Mouse (Mus musculus): ENCODE data around the gene Lrrc9.
A peak's percentile ranks its signal among the peaks of the same experiment; 100 is the strongest.

Lrrc9 gene

DNA sequence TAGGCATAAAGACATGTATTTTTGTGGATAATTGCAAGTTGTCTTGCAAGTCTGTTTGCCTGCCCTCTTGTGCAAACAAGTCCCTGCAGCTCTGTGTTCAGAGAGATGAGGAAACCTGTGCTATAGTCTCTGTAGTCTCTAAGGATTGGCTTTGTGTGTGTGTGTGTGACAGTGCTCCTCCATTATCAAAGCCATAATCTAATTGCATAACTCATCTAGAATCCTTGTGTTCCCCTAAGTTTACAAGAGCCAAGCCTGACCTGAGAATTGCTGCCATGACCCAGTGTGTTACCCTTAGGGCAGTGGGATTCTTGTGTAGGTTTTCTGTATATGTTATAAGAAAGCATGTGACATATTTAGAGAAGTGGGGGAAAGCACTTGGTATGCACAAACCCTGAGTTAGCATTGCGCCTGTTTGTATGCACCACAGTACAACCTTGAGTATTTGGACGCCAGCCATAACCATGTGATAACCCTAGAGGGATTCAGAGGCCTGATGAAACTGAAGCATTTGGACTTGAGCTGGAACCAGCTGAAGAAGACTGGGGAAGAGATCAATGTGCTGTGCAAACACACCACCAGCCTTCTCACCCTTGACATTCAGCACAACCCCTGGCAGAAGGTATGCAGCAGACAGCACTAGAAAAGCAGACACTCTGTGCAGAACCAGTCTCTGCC lies 35.2 kb downstream of the Lrrc9 start:
- DNase-seq: peak; percentile 49

DNA sequence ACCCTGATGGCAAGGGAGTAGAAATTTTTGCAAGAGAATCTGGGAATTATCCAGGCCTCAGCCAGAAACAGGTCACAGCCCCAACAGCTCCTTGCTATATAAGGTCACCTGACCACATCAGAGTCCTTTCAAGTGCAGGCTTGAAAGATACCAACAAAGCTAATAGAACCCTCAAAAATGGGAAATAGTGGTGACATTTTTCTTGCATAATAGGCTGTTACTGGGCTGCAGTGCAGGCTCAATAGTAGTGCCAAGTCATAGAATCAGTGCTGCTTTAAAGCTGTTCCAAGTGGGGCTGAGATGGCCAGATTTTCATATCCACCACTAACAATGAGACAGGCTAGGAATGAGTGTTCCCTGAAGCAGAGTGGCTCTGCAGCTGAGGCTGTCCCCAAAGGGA lies 40.6 kb downstream of the Lrrc9 start:
- DNase-seq: no peak

DNA sequence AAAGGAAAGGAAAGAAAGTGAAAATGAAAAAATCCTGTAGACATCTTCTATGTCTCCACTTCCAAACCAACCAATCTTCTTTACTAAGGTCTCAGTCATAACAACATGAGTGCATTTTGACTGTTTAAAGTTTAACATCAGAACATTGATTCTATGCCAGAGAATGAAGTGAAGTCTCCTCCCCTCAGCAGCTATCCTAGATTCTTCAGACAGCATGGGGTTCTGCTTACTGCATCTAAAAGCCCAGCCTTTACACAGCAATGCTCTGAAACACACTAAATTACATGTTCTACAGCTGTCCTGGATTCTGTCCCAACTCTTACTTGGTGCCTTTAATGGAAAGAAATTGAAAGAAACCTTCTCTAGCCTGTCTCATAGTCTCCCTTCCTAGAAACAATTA lies 43.2 kb downstream of the Lrrc9 start:
- DNase-seq: no peak

DNA sequence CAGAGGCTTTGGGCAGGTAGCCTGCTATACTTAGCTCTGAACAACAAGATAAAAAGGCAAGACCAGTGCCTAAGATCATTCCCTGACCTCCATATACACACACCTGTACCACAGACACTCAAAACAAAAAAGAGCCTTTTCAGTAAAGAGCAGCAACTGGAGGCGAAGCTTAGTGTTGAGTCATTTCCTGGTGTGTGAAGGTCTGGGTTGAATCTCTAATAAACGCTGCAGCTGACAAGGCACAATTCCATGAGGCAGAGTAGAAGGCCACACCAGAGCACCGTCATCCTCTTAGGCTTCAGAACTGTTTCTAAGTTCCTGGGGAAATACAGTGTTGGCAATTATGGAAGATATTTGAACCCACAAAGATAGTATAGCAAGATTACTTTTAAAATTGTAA lies 45.8 kb downstream of the Lrrc9 start:
- DNase-seq: no peak

DNA sequence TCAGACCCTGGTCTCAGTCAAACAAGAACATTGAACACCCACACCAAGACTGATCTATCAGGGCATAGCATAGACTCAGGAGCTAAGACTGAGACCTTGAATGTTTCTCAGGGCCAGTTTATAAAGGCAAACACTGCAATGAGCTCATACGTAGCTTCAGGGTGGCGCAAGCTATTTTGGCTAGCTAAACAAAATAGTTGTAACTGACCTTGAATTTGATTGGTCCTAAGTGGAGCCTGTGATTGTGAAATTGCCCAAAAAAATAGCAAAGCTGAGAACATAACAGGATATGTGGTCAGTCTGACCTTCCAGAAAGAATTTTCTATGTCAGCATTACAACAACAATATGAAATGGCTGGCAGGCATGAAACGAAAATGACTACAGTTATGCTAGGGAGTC lies 48.3 kb downstream of the Lrrc9 start:
- no peak for DNase-seq

DNA sequence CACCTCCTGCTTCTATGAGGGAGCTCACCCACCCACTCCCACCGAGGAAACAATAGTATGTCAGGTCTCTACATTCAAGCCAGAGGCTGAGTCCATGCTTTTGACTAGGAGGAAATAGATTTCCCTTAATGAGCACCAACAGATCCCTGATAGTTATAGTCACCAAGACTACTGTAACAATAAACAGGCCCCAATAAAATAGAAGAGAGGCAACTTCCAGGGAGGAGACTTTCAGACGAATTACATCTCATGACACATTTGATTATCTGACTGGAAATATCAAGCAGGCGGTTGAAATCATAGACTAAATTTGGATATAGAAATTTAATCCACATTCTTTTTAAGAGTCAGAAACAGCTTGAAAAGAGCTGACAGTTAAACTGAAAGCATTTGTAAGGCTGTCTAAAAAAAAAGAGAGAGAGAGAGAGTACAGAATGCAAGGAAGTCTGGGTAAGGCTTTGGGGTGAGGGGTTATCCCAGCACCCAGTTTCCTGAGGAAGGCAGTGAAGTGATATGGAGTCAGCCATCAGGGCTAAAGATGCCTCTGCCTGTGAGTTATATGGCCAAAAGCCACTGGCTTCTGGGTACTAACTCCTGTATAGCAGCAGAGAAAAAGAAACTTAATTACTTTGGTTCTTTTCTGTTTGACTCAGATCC lies 49.5 kb downstream of the Lrrc9 start:
- DNase-seq: no peak

DNA sequence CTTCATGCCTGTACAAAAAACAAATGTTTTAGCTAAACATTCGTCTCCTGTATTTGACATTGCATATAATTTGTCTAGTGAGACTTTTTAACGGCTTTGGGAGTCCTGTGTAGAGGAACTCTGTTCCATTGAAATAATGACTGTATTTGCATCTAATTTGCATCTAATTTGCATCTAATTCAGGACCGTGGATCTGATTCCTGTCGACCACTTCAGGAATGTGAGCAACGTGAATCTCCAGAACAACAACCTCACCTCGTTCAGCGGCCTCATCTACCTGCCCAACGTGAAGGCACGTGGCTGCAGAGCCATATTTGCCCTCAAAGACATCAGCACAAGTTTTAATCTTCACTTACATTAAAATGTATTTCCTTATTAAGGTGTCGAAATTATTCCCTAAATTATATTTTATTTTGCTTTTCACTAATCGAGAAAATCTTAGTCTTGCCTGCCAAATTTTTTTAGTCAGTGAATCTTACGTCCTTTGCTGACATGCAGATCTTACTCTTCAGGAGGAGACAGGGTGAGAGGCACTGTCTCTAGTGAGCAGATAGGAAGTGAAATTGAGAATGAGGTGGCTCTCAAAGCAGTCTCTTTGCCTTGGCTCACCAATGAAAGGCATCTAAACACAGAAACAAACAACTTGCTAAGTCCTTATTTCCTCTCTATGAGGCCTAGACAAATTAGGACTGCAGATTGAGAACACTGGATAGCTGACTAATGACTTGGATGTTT lies 55.4 kb downstream of the Lrrc9 start:
- DNase-seq: no peak

DNA sequence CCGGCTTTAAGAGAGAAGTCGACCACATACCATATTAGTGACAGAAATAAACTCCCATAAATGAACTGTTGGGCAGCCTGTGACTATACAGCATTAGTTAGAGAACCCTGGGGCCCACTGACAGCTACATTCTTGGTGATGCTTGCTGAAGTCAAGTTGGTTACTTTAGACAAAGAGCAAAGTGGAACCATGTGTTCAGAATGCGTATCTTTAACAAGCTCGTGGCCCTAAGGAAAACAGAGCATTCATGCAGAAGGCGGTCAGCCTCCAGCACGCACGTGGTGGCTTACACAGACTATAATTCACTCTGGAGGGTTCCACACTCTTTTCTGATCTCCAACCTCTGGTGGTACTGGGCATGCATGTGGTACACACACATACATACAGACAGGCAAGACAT lies 67.9 kb downstream of the Lrrc9 start:
- no peak for DNase-seq

DNA sequence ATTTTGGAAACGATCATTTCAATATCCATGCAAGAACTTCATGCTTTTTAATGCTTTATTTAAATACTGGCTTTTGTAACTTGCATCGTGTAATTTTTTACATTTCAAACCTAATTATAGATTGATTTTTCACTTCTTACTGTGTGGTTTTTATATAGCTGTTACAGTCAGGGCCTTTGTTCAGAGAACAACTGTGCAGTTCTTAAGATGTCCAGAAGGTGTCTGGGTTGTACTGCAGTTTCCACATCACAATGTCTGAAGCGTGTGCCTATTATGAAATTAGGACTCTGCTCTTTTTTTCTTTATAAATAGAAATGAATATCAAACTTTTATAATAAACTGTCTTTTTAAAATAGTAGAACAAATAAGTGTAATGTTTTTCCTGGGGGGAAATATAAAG lies 73.8 kb downstream of the Lrrc9 start:
- DNase-seq: peak; percentile 59 to 78

DNA sequence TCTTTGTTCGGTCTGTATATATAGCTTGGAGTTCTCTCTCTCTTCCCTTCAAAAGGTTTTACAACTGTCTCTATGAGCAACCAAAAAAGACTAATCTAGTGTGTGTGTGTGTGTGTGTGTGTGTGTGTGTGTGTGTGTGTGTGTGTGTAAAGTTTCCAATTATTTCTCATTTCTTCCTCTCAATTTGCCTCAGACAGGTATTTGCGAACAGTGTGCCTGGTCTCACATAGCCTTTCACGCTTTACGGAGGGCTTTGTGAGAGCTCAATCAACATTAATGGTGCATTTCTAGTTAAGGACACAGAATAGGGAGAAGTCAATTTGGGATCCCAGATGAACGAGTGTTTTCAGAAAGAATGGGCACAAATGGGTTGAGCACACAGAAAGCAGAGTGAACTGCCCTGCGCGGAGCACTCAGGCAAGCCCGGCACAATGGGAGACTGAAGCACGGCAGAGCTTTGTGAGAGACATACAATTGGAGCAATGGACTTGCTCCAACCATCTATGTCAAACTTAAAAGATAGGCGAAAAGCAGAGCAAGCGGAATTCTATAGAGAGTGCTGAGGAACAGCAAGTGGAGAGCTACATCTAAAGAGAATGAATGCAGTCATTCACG lies 76.6 kb downstream of the Lrrc9 start:
- no peak for DNase-seq

DNA sequence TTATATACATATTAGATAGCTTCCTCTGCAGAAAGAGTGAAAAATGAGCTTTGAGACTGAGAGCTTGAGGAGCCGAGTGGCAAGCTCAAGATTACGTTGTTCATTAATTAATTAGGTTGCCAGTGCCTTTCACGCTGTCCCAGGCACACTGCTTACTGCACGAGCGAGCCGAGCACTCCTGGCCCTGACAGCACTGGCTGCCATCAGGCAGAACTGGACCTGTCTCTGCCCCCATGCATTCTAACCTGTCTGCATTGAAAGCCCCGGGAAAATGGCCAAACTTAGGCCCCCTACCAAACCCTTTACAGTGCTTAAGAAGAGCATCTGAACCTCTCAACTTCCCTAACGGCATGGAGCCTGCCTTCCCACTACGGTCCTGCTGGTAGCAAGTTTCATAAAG lies 77.7 kb downstream of the Lrrc9 start:
- DNase-seq: peak in 1 of 2 experiments; percentile 34

DNA sequence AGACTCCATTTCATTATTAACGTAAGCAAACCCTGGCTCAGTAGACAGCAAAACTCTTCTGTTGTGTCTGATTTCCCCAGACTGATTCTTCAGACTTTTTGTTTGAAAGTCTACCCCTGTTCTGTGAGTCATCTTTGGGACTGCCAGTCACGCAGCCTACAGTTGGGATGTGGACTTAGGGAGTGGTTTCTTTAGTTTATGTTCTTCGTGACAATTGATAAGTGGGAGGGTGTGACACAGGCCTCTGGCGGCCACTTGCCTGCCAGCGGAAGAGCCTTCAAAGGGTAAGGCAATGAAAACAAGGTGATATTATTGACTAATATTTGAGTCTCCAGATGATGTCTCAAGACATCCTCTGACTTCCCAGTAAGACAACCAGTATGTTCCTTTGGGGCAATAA lies 78.2 kb downstream of the Lrrc9 start:
- no peak for DNase-seq

DNA sequence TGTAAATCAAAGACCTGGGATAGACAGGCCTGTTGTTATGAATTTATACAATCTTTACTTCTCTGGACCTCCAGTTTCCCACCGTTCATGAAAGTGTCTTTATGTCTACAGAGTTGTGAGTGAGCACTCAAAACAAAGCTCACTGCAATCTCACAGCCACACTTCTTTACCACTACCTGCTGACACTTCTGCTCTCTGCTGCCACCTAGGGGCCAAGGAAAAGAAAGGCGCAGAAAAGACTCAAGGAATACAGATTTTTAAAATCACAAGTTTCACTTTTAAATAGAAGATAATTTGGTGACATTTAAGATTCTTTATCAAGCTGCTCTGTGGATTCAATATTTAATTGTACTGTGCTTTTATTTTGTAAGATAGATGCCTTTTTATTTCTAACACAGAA lies 79.0 kb downstream of the Lrrc9 start:
- DNase-seq: peak; percentile 85

DNA sequence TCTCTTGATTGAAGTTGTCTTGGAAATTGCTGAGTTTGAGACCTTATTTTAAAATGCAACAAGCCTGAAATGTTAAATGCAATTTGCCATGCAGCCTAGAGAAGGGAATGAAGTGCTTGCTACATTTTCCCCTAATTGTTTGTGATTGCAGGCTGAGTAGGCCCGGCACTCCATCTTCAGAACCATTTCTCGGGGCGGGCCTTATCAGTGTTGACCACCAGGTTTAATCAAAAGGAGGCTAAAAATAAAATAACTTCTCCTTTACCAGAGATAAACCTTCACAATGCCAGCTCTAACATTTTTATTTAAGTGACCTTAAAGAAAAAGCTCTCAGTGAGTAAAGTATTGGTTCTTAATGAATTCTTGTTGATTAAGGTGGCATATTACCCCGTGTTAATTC lies 83.9 kb downstream of the Lrrc9 start:
- DNase-seq: no peak

DNA sequence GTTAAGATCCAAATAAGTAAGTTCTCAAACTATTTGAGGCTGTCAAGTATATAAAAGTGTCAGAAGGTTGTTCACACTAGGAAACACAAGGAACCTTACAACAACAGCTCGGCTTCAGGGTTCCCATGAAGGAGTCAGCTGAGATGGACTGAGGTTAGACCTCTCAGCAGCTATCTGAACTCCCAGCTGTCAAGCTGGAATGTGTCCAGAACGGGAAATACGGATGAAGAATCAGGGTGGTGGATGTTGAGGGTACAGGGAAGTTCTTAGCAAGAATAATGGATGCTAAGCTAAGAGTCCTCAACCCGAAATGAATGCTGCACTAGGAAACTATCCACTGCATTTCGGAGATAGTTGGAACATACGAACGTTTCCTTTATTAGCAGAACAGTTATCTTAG lies 90.6 kb downstream of the Lrrc9 start:
- peak; percentile 40 to 50 for DNase-seq

DNA sequence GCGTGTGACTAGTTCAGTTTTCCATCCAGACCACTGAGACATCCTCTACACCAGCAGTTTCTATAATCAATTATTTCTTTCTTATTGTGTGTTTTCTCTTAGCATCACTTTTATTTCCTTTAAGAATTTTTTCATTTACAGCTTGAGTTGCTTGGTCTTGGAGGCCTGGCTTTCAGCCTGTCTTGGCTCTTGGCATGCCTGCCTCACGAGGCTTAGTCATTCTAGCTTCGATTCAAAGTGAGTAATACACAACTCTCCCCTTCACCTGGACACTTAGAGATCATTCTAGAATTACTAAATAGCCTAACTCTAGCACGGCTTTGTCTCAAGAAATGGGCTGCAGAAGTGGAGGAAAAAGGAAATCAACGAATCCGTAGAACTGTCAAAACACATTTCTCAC lies 92.3 kb downstream of the Lrrc9 start:
- DNase-seq: no peak

DNA sequence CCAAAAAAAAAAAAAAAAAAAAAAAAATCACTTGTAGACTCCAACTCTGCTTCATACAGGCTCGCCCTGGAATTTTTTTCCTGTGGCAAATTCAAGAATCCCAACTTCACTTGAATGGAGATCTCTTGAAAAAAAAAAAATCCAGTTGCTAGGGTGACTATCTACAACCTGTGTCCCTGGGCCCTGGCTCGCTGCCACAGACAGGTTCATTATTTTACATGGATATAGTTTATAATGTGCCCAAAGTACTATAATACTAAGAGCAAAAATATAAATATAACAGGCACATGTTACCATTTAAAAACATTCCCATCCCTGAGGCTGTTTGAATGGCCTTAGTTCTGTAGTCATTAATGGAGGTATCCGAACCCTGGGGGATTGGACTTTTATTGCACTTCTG lies 93.9 kb downstream of the Lrrc9 start:
- peak; percentile 44 to 45 for DNase-seq

DNA sequence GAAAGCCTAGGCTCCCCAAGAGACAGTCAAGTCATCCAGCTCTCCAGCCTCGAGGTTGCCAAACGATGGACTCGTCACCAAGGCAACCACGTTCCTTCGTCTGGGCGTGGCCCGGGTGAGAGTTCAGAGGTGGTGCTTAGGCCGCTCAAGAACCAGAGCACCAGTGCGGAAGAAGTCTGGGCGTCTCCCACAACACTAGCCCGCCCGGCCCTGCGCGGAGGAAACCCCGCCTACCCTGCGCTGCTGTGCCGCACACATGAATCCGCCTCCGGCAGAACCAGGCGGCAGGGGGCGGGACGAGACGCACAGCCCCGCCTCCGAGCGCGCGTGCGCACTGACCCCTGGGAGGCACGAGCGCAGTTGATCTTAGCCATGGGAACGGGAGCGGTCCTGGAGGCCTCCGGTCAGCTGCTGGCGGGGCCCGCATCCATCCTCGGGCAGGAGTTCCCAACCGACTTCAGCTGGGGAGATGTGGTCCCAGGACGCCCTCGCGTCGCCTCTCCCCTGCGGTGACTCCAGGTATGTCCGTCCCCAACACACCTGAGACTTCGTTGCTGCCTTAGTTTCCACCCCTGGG lies 94.4 kb downstream of the Lrrc9 start, which contains the start of gene Pcnx4:
Gene Pcnx4, plus strand, starts transcription at position 363 of the 577 bp plus-strand sequence.
- DNase-seq: peak; percentile 97 to 99

DNA sequence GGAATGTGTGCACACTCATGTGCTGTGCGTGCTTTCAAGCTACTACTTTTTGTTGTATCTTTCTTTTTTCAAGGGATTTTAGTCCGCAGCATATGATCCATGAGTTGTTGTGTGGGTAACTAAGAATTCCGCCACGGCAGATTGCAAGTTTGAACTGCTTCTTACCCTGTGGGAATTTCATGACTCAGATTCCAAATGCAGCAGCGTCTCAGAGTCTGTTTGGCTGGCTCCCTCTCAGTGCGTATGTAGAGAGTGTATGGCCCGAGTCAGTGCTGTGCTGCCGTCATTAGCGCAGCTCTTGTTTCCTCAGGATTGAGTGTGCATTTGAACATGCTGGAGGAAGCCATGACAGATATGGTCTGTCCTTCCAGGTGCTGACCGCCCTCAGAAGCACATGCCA lies 96.9 kb downstream of the Lrrc9 start:
- DNase-seq: no peak

DNA sequence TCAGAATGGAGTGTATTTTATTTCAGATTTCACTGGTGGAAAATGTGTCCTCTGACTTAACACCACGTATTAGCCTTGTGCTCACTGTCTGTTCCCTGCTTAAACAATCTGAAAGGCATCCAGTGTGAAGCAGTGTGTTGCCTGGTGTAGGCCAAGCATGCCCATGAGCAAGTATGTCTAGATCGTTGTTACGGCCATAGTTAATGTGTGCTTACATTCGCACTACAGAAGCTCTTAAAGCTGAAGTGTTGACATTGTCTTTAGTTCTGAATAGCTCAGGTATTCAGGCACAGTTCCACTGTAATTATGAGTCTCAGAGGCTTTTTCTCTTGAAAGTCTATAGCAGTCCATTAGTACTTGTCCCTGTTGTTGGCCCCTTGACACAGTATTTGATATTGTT lies 112.7 kb downstream of the Lrrc9 start:
- no peak for DNase-seq

DNA sequence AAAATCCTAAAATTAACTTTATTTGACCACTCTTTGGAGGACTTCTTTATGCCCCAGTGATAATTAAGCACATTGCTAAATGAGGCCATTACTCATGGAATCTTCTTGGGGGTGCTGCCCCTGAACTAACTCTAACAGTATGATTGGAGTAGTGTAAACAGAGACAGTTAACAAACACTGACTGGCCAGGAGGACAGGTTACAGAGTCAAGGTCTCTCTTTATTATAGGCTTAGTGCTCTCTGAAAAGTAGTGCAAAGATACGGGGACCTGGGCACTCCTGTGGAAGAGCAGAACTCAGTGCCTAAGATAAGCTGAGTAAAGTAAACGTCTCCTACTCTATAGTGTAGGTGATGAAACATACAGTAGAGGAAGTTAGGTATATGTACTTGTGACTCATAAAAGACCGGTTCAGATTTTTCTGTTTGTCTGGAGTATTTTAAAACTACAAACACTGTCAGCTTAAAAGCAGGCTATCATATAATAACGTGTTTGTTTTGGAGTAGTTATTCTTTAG lies 122.7 kb downstream of the Lrrc9 start:
- DNase-seq: no peak

All from cerebellum, postnatal 10 days (tissue).